Mouse (Mus musculus): ENCODE data around the gene Slc48a1.

Slc48a1 gene

GRCm38 (mm10) chr15:97781961-97782748, 3.8 kb downstream of the Slc48a1 start:
- DNase-seq (ENCODE audit: low spot score) = no peak

- no peak for DNase-seq (ENCODE audit: low spot score)
Observed at GRCm38 (mm10) chr15:97782749-97783105, 4.4 kb downstream of the Slc48a1 start.

DNA sequence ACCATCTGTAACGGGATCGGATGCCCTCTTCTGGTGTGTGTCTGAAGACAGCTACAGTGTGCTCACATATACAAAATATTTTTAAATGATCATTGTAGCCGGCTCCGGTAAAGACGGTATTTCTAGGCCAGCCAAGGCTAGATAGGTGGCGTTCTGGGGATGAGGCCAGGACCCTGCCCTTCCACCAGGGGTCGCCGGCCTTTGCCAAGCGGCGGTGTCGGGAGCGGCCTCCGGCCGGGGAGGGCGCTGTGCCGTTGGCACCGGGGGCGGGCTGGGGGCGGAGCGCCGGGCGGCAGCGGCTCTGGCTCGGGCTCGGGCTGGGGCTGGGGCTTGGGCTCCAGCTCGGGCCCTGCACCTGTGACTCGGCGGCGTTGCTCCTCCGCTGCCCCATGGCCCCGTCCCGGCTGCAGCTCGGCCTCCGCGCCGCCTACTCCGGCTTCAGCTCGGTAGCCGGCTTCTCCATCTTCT, 5.8 kb downstream of the Slc48a1 start:
- peak; percentile 87 for DNase-seq (ENCODE audit: low spot score)

GRCm38 (mm10) chr15:97784561-97785161, 6.3 kb downstream of the Slc48a1 start:
- DNase-seq (ENCODE audit: low spot score) = no peak

DNA sequence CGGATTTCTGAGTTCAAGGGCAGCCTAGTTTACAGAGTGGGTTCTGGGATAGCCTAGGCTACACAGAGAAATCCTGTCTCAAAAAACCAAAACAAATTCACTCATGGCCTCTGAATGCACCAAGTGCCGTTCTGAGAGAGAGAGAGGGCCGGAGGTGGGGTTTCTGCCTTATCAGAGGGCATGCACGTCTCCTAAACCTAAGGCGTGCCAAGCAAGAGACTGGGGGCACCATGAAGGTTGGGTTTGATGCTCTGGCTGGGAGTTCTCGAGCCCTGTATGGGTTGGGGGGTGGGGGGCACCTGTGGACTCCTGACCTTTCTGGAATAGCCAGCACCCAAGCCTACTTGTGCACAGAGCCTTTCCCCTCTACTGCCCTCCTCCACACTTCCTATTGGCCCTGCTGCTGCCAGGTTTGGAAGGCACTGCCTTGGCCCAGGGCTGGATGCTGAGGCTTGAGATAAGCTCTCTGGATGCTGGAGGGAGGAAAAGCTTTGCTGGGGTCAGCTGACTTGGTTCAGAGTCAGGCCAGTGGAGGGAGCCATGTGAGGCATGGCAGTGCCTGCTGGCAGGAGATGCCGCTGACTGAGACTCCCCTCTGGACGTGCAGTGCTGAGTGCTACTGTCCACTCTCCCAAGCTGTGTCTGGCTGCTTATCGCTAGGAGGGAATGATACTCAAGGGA, 7.6 kb downstream of the Slc48a1 start:
- DNase-seq (ENCODE audit: low spot score) = peak; percentile 72

GRCm38 (mm10) chr15:97786412-97787112, 8.2 kb downstream of the Slc48a1 start:
- DNase-seq (ENCODE audit: low spot score) = no peak

- DNase-seq (ENCODE audit: low spot score) = no peak
Observed at GRCm38 (mm10) chr15:97787148-97787798, 9.0 kb downstream of the Slc48a1 start.

- DNase-seq (ENCODE audit: low spot score) = no peak
Observed at GRCm38 (mm10) chr15:97787799-97788667, 9.7 kb downstream of the Slc48a1 start.

GRCm38 (mm10) chr15:97788821-97789220, 10.5 kb downstream of the Slc48a1 start:
- DNase-seq (ENCODE audit: low spot score) = peak; percentile 82

DNA sequence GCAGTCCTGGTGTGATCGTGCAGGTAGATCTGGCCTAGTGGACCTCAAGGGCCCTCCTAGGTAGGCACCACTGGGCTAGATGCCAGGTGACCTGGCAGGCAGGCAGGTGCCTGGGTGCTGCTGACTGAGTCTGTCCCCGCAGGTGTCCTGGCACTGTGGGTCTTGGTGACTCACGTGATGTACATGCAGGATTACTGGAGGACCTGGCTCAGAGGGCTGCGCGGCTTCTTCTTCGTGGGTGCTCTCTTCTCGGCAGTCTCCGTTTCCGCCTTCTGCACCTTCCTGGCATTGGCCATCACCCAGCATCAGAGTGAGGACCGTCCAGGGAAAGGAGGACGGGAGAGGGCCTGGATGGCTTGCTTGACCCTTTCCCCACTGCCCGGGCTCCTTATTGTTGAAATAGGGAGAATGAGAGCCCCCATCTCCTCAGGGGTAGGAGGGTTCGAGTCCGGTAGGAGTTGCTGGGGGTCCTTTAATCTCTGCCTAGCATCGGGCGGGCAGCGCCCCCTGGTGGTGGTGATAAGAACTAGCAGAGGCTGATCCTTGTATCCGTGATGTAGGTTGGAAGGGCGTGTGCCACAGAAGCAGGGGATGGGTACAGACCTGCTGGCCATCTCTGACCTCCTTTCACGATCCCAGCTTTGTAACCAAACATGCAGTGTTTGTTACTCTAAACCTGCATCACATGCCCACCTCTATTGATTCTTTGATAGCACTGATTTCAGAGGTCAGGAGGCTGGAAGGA, 11.6 kb downstream of the Slc48a1 start:
- peak; percentile 48 for DNase-seq (ENCODE audit: low spot score)

GRCm38 (mm10) chr15:97791126-97791700, 12.9 kb downstream of the Slc48a1 start:
- no peak for DNase-seq (ENCODE audit: low spot score)

DNA sequence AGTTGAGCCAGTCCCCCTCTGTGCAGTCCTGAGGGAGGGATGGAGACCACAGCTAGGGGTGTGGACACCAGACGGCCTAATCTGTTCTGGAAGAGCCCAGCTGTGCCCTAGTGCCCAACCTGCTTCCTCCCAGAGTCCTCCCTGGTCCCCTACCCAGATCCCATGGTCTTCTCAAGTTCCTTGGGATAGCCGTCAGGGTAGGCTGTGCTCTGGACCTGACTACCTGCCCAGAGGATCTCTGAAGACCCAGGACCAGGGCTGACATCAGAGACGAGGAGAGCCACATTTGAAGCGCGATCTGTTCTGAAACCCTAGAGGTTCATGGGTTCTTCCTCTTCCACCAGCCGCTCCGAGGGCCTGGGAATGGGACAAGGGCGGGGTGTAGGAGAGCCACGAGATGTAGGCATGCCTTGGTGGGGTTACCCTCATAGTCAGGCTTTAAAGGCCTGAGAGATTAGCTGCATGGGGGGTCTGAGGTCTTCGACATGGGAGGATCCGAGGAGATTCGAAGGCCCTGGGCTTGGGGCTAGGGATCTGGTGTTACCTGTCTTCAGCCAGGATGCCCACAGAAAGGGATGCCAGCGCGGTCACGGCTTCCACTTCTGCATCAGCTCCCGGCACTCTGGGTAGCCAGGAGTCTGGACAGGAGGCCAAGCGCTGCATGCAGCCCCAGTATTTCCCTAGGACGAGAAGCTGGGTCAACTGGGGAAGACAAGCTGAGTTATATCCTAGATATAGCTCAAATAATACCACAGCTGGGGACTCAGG, 15.2 kb downstream of the Slc48a1 start:
- no peak for DNase-seq (ENCODE audit: low spot score)

GRCm38 (mm10) chr15:97794268-97794667, 15.9 kb downstream of the Slc48a1 start:
- no peak for DNase-seq (ENCODE audit: low spot score)

DNA sequence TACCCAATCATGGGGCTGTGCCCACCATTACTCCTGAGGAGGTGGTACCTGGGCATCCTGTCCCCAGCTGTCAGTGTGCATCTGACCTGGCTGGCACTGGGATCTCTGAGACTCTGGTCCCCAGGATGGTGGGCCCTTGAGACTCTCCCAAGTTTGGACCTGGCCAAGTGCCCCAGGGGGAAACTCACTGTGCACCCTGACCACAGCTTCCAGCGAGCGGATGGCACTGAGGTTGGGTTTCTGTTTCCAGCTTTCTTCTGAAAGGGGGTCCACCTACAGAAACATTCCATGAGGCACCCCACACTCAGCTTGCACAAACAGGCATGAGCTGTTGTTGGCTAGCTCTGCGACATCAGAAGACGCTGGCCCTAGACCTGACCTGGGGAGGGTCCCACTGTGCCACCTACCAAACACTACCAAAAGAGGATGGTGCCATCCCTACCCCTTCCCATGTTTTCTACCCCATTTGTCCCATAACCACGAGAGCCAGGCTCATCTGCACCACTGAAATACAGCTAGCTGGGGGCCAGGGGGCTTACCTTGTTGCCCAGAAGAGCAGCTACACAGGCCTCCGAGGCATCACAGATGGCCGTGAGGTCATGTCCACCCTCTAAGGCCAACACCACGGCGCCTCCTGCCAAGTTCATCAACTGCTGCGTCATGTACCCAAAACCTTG, 17.4 kb downstream of the Slc48a1 start:
- DNase-seq (ENCODE audit: low spot score) = no peak

DNA sequence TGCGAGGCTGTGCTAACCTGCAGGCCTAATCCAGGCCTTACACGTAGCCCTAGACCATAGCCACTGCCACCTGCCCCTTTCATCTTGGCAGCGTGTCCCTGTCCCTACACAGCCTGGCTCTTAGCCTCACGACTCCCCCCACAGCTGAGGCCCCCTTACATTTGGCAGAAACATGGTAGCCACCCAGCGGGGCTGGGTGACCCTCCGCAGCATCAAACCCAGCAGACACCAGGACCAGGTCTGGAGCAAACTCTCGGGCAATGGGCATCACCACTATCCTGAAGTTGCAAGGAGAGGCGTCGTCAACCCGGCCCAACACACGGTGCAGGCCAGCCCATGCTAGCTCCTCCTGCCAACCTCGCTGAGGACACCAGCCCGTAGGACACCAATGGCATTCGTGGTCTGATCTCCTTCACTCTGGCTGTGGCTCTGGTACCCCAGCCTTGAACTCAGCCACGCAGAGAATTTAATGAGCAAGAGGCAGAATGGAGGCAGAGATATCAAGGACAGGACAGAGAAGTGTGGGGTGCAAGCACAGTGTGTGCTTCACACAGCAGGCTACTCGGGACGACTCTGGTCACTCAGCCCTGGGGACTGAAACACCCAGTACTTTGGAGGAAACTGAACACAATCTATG, 18.5 kb downstream of the Slc48a1 start:
- no peak for DNase-seq (ENCODE audit: low spot score)

- DNase-seq (ENCODE audit: low spot score) = no peak
Observed at GRCm38 (mm10) chr15:97798134-97798533, 19.8 kb downstream of the Slc48a1 start.

DNA sequence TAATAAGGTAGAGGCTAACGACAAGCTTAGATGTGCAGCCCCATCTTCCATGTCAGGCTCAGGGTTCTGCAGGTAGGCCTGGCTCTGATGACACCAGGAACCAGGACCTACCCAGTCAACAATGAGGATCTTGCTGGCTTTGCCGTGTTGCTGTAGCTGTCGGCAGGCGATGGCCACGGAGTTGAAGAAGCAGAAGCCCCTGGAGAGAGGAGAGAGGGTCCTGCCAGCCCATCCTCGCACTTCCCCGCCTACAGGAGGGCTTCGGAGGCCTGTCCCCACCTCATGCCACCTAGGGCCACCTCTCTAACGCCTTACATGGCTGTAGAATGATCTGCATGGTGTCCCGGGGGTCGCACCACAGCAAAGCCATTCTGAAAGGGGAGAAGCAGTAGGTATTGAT, 21.1 kb downstream of the Slc48a1 start:
- no peak for DNase-seq (ENCODE audit: low spot score)

DNA sequence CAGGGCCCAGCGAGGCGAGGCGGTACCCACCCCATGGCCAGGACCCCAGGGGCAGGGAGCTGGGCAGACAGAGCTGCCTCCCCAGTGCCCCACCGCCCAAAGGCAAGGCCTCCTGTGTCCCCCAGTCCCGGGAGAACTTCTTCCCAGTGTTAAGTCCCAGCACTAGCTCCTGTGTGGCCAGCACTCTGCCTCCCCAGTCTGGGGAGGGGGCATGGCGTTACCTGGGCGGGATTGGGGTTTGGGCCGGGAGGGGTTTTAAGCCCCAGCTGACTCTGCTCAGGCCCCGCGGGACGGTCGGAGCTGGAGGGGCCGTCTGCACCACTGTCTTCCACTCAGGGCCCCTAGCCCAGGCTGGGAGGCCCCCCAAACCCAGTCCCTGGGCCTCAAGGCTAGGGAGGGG, 22.5 kb downstream of the Slc48a1 start:
- no peak for DNase-seq (ENCODE audit: low spot score)
